Mouse (Mus musculus) kidney, postnatal 0 days (tissue): ENCODE data around the gene Zfp287. TPM values are rescaled to one million over a fixed set of nuclear protein-coding genes. Genes with fewer than 3 reads are reported as not detected.
A peak's percentile ranks its signal among the peaks of the same experiment; 100 is the strongest.

Experiments
- ATAC-seq: fragments of 200-750 bp; cut with Nextera tagmentation; replicated peaks from 2 replicates; pipeline ENCODE4 v1.8.0; 2017; ENCODE audit warnings: low read depth, moderate number of reproducible peaks, moderate TSS enrichment, moderate library complexity; ENCODE audit not compliant: low FRiP score
- DNase-seq: peaks from one replicate; pipeline ENCODE4 v3.0.0-alpha.2; 2016; ENCODE audit warnings: low spot score
- H3K27ac ChIP-seq: fragments of 300-500 bp; sonication (generic); 2 replicates; pipeline ENCODE4 v1.5.1; 2014; ENCODE audit warnings: mild to moderate bottlenecking
- H3K27me3 ChIP-seq: fragments of 300-500 bp; sonication (generic); 2 replicates; pipeline ENCODE4 v1.6.1; 2014; ENCODE audit warnings: low read length, mixed read lengths; ENCODE audit not compliant: insufficient read depth
- H3K36me3 ChIP-seq: fragments of 300-500 bp; sonication (generic); 2 replicates; pipeline ENCODE4 v1.6.1; 2014; ENCODE audit warnings: low read length, mixed read lengths; ENCODE audit not compliant: insufficient read depth
- H3K4me1 ChIP-seq: fragments of 300-500 bp; sonication (generic); replicated peaks from 2 replicates; pipeline ENCODE4 v1.6.1; 2014; ENCODE audit warnings: antibody characterized with exemption, low read length, mixed read lengths; ENCODE audit not compliant: insufficient read depth
- H3K4me2 ChIP-seq: fragments of 300-500 bp; sonication (generic); 2 replicates; pipeline ENCODE4 v1.6.1; 2014; ENCODE audit warnings: mild to moderate bottlenecking, low read length, moderate library complexity, mixed read lengths
- H3K4me3 ChIP-seq: fragments of 300-500 bp; sonication (generic); replicated peaks from 2 replicates; pipeline ENCODE4 v1.5.1; 2014; ENCODE audit warnings: low read depth, low read length
- H3K9ac ChIP-seq: fragments of 300-500 bp; sonication (generic); 2 replicates; pipeline ENCODE4 v1.6.1; 2014; ENCODE audit warnings: low read depth, low read length
- H3K9me3 ChIP-seq: fragments of 300-500 bp; sonication (generic); replicated peaks from 2 replicates; pipeline ENCODE4 v1.6.1; 2016; ENCODE audit warnings: low read length, inconsistent platforms, mixed read lengths
- CTCF ChIP-seq: IDR thresholded peaks from 2 replicates; pipeline ENCODE4 v1.5.1; 2016; ENCODE audit warnings: antibody characterized with exemption, low read depth, mild to moderate bottlenecking, moderate library complexity
- WGBS: fragments of 180-500 bp; shearing (Covaris S2); extraction: QIAGEN DNeasy Blood & Tissue Kit; methylation state at CpG from one replicate; pipeline ENCODE4 v1.1.7; 2014; 5-methylcytosine and 5-hydroxymethylcytosine counted together
- polyA plus RNA-seq: library from polyadenylated mRNA; unstranded; fragments of >200 nt; fragmentation: Nextera tagmentation; extraction: Ambion mirVana; gene quantifications from 2 replicates; pipeline ENCODE4 v1.2.1, GENCODE M21; 2015

The Zfp287 gene
- polyA plus RNA-seq, 1 experiment from 2014 or later, result 4.5 TPM

GRCm38 (mm10) chr11:62728276-62728675 lies 3.4 kb downstream of the Zfp287 start:
- no peaks in the 10 kb centered on the region for H3K27me3 ChIP-seq
- H3K9me3 ChIP-seq, result no peaks in the 10 kb centered on the region
- no peaks in the 10 kb centered on the region for H3K4me1 ChIP-seq
- no peak overlapping the region for H3K4me2 ChIP-seq
- no peak overlapping the region for H3K4me3 ChIP-seq
- H3K9ac ChIP-seq, result no peak overlapping the region
- peaks cover 21% of the 10 kb centered on the region; the same call in 1 of the 2 replicates for H3K36me3 ChIP-seq
- WGBS, result 95% methylated on average over 8 of the region's 8 CpGs
- ATAC-seq (no peak), DNase-seq (no peak)
- no peak overlapping the region for H3K27ac ChIP-seq
- TF ChIP-seq CTCF, result no peak

- WGBS, result 90% methylated on average over 5 of the region's 5 CpGs
- no peak overlapping the region for H3K27ac ChIP-seq
- no peak for TF ChIP-seq CTCF
Observed at GRCm38 (mm10) chr11:62710657-62711056, 21.0 kb downstream of the Zfp287 start.

GRCm38 (mm10) chr11:62708252-62708651 lies 23.5 kb downstream of the Zfp287 start:
- no peak overlapping the region for H3K4me2 ChIP-seq
- no peaks in the 10 kb centered on the region for H3K4me1 ChIP-seq
- H3K27me3 ChIP-seq, result no peaks in the 10 kb centered on the region
- H3K9me3 ChIP-seq, result no peaks in the 10 kb centered on the region
- H3K27ac ChIP-seq, result no peak overlapping the region
- 70% methylated on average over 7 of the region's 7 CpGs for WGBS
- peaks cover 3% of the 10 kb centered on the region; the same call in 1 of the 2 replicates for H3K36me3 ChIP-seq
- no peak for TF ChIP-seq CTCF
- DNase-seq (no peak), ATAC-seq (no peak)
- no peak overlapping the region for H3K9ac ChIP-seq
- H3K4me3 ChIP-seq, result no peak overlapping the region

More at GRCm38 (mm10) chr11:62710657-62711056, 21.0 kb downstream of the Zfp287 start:
- H3K4me2 ChIP-seq, result no peak overlapping the region
- DNase-seq (no peak), ATAC-seq (no peak)
- H3K27me3 ChIP-seq, result no peaks in the 10 kb centered on the region
- H3K4me3 ChIP-seq, result no peak overlapping the region
- H3K9ac ChIP-seq, result no peak overlapping the region
- H3K36me3 ChIP-seq, result peaks cover 5% of the 10 kb centered on the region; the same call in 1 of the 2 replicates
- no peaks in the 10 kb centered on the region for H3K4me1 ChIP-seq
- H3K9me3 ChIP-seq, result no peaks in the 10 kb centered on the region

GRCm38 (mm10) chr11:62706141-62706540 lies 25.6 kb downstream of the Zfp287 start:
- Histone ChIP-seq H3K4me2 (no peak overlapping the region), H3K9ac (no peak overlapping the region), H3K27me3 (no peaks in the 10 kb centered on the region), H3K36me3 (no peaks in the 10 kb centered on the region), H3K9me3 (no peaks in the 10 kb centered on the region), H3K4me1 (no peaks in the 10 kb centered on the region), H3K27ac (no peak overlapping the region), H3K4me3 (no peak overlapping the region)
- TF ChIP-seq CTCF, result no peak
- DNase-seq (no peak), ATAC-seq (no peak)
- 56% methylated on average over 2 of the region's 2 CpGs for WGBS

- Histone ChIP-seq H3K27ac (no peak overlapping the region), H3K9me3 (no peaks in the 10 kb centered on the region), H3K4me1 (no peaks in the 10 kb centered on the region), H3K4me3 (no peak overlapping the region), H3K27me3 (no peaks in the 10 kb centered on the region), H3K36me3 (no peaks in the 10 kb centered on the region), H3K9ac (no peak overlapping the region), H3K4me2 (no peak overlapping the region)
- no peak for TF ChIP-seq CTCF
- no peak for ATAC-seq
- 87% methylated on average over 1 of the region's 1 CpGs for WGBS
- DNase-seq, result no peak
Observed at GRCm38 (mm10) chr11:62701218-62701617, 30.5 kb downstream of the Zfp287 start.

- peak; percentile 14 for DNase-seq
- no peak overlapping the region for H3K9ac ChIP-seq
- H3K4me1 ChIP-seq, result no peaks in the 10 kb centered on the region
- H3K9me3 ChIP-seq, result no peaks in the 10 kb centered on the region
- H3K27ac ChIP-seq, result no peak overlapping the region
- no peaks in the 10 kb centered on the region for H3K36me3 ChIP-seq
- TF ChIP-seq CTCF, result peak; percentile 32; the same call in 1 of the 2 replicates
- no peak overlapping the region for H3K4me3 ChIP-seq
- no peak overlapping the region for H3K4me2 ChIP-seq
- no peaks in the 10 kb centered on the region for H3K27me3 ChIP-seq
- 69% methylated on average over 4 of the region's 4 CpGs for WGBS
- no peak for ATAC-seq
Observed at GRCm38 (mm10) chr11:62699749-62700148, 32.0 kb downstream of the Zfp287 start.

GRCm38 (mm10) chr11:62695126-62695525 lies 36.6 kb downstream of the Zfp287 start:
- Histone ChIP-seq H3K36me3 (no peaks in the 10 kb centered on the region), H3K27ac (no peak overlapping the region), H3K9me3 (no peaks in the 10 kb centered on the region), H3K9ac (no peak overlapping the region), H3K4me3 (no peak overlapping the region), H3K4me1 (no peaks in the 10 kb centered on the region), H3K27me3 (no peaks in the 10 kb centered on the region), H3K4me2 (no peak overlapping the region)
- 91% methylated on average over 8 of the region's 8 CpGs for WGBS
- no peak for TF ChIP-seq CTCF
- DNase-seq (no peak), ATAC-seq (no peak)
